Mouse (Mus musculus) left cerebral cortex, postnatal 14 days (tissue): ENCODE measurements at regions not wholly inside any gene's neighbourhood (a gene's known extent, or its start where the extent isn't known, plus 50 kb on each side); places are given as distances from the start of the nearest gene placed in this dataset.

Experiments
- DNase-seq, 2 experiments: peaks; one replicate each; pipeline ENCODE4 v3.0.0; 2021 to 2022; ENCODE audit warnings: low spot score in 2 of 2, mixed read lengths in 1 of 2
- intact Hi-C: fragments of 180-260 bp; cut with DNase I; formaldehyde crosslinking; loops from one replicate; pipeline ENCODE4 v1.15.1; 2025

DNA sequence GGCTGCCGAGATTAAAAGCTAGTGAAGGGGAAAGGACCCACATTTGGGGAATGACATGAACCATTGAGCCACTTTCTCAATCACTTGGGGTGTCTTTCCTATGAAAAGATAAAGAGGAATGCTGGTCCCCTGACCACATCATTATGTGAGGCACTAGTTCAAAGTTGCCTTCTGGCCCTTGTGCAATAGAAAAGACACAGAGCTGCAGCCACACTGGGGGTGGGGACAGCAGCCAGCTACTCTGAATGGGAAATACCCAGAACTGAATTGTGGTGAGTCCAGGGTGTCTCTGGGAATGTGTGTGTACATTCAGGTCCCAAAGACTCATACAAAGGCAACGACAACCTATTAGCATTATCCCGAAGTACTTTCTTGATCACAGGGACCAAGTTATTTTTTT, 172.3 kb upstream of the Gm765 start:
- intact Hi-C loops, result no loop called here
- no peak for DNase-seq

DNA sequence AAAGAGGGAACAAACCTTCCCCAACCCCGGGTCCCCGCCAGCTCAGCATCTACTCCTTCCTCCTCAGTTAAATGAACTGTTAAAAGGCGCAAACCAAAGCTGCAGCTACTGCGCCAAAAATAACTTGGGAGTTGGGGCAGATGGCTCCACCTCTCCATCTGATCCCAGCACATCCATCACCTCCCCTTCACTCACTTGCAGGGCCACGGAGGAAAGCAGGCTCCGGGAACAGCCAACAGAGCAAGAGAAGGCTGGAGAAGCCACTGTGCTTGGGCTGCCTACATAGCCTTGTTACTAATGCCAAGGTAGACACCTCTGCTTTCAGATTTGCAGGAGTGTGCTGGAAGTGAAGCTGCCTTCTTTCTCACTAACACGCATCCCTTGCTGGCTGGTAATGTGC, 171.8 kb upstream of the Gm765 start:
- peak in 1 of 2 experiments; percentile 11 for DNase-seq
- intact Hi-C loops, result no loop called here

DNA sequence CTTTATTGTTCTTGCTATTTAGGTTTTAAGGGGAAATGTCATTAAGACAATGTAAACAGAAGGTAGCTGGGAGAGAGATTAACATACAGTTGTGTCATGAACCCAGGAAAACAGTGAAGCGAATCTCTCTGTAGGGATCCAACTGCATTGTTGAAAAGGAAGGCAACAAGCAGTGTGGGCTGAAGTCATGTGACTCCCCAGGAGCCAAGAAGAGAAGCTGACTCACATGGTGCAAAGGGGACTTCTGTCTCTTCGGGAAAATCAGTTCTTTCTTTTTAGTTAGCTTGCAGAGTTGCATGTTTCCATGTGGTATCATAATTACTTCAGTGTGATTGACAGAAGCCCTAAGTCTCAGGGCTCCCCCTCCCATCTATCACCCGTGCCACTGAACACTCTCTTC, 170.7 kb upstream of the Gm765 start:
- no peak for DNase-seq
- intact Hi-C loops, result no loop called here

- no peak for DNase-seq
- intact Hi-C loops, result no loop called here
Measured at GRCm38 (mm10) chr6:98502726-98503125, 160.2 kb upstream of the Gm765 start.

DNA sequence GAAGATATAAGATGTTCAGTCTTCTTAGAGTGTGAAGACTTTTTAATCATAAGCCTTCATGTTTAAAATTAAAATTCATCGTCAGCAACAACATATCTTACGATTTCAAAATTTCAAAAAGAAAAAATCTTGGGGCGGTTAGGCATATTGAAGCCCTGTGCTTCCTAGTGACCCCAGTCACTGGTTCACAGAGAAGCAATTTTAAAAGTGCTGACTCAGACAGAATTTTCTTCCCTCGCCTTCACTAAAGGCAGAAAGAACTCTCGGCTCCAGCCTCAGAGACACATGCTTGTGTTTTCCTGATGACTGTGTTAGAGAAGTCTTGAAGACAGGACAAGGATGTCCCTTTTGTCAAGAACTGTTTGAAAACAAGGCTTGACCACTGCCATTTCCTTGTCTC, 157.2 kb upstream of the Gm765 start:
- intact Hi-C loops, result no loop called here
- no peak for DNase-seq

DNA sequence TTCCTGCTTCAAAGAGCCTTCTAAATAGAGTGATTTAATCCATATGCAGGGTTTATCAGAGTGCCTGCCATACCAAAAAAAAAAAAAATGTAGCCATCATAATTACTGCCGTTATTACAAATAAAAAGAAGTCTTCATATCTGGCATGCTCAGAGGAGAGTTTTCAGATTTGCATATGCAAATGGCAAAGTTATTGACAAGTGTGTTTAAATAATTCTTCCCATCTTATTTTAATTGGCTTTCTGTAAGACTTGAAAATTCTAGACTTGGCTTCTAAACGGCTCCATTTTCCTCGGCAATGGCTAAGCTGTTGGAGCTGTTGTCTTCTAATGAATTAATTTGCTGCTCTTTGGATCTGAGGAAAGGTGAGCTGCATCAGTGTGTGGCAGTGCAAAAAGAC, 144.1 kb upstream of the Gm765 start:
- intact Hi-C loops, result no loop called here
- DNase-seq, result no peak

GRCm38 (mm10) chr6:98483319-98484123, 141.0 kb upstream of the Gm765 start:
- intact Hi-C loops, result no loop called here
- no peak for DNase-seq

DNA sequence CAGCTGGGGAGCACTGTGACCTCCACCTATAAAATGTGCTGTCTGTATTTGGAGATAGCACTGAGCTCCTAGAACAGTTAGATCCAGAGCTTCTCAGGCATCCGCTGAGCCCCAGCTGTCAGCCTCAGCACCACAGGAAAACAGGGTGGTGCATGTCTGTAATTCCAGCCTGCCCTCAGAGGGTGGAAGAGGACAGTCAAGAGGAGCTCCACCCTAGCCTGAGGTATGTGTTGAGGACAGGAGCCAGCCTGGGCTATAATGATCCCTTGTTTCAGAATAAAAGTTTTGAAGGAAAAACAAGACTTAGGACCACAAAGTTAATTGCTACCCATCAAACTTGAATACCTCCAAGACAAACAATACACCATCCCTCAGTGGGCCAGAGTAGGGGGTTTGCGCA, 139.8 kb upstream of the Gm765 start:
- intact Hi-C loops, result no loop called here
- no peak for DNase-seq

DNA sequence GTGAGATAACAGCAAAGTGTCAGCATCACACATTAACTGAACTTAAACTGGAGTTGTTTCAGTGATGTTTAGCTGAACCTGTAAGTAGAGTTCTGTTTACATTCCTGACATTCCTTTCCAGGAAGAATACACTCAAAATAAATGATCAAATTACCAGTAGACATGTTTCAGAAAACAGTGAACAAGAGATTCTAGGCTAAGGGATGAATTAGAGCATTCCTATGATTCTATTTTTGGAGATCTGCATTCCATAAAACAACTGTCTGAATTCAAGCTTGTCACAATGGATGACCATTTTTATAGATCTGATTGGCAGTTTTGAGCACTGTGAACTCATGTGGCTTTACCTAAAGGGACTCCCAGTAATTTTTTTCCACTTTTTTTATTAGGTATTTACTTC, 125.0 kb upstream of the Gm765 start:
- intact Hi-C loops, result no loop called here
- no peak for DNase-seq

DNA sequence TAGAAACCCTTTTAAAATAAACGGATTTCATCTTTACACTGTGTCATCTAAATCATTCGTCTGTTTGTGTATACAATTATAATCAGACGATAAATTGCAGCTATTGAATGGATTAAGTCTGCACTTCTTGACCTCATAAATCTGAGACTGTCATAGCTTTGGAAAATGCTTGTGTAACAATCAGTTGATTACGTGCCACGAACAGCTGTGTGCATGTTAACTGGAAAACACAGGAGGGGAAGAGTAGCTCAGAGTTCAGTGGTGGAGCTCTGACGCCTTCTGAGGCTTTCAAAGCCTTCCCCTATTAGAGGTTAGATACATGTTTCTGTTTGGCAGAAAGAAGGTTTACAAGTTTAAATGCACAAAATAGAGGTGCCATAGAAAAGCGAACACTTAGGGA, 109.7 kb upstream of the Gm765 start:
- intact Hi-C loops, result no loop called here
- DNase-seq, result no peak

DNA sequence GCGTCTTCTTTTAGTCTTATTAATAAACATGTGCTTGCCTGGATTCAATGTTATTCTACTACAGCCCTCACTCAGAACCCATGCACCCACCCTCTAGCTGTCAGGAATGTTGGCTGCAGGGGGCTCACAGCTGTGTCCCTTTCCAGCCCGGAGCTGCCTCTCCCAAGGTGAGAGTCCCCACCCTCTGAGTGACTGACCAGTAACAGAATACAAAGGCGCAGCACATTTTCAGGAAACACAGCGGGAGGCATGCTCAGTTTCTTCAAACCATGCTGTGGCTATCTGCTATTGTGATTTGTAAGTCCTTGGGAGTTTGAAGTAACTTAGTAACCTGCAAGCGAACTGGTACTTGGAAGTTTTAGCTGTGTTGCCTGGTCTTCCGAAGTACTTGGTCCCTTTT, 93.1 kb upstream of the Gm765 start:
- intact Hi-C loops, result no loop called here
- DNase-seq, result no peak

GRCm38 (mm10) chr6:98433286-98433685, 90.7 kb upstream of the Gm765 start:
- intact Hi-C loops, result no loop called here
- no peak for DNase-seq

DNA sequence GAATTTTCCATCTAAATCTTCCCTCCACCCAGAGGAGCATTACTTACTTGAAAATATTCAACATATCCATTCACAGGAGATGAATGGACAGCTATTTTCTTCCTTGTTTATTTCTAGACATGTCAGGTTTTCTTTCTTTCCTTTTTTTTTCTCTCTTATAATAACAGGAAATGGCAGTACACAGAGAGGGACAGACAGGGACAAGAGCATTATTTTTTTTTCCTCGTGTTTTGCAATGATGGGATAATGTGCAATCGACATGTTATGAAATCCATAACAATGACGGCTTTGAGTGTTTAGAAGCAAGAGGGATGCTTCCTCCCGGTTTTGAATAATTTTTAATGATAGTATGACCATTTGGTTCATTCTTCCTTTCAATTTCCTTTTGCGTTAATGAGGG, 86.6 kb upstream of the Gm765 start:
- intact Hi-C loops, result no loop called here
- no peak for DNase-seq

DNA sequence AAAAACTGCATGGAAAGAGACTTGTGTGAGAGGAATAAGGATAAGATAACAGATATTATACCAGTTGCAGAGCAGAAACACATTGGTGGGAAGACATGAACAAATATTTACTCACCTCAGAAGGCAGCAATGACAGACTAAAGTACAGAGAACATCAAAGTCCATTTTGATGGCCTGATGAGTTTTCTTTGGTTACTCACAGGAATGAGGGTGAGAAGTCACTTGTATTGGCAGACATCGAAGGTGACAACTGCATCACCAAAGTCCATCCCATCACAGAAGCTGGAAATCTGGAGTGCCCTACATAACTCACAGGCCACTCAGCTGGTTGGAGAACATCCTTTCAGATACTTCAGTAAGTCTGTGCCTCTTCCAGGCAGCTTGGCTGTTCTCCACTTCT, 60.1 kb upstream of the Gm765 start:
- no peak for DNase-seq
- intact Hi-C loops, result no loop called here

- intact Hi-C loops, result no loop called here
- no peak for DNase-seq
Measured at GRCm38 (mm10) chr6:98394589-98394988, 52.0 kb upstream of the Gm765 start.
